Mouse (Mus musculus): Measurements from ENCODE around the gene Lrrc52.

The Lrrc52 gene

GRCm38 (mm10) chr1:167436186-167436975 is 30.2 kb downstream of the Lrrc52 start:
- DNase-seq (ENCODE audit: low spot score), result no peak

- no peak for DNase-seq (ENCODE audit: low spot score)
These were observed 31.6 kb downstream of the Lrrc52 start for GRCm38 (mm10) chr1:167434931-167435330.

- DNase-seq (ENCODE audit: low spot score), result no peak
These were observed 35.5 kb downstream of the Lrrc52 start for GRCm38 (mm10) chr1:167430976-167431676.

- no peak for DNase-seq (ENCODE audit: low spot score)
These were observed 39.9 kb downstream of the Lrrc52 start for GRCm38 (mm10) chr1:167426681-167427080.

GRCm38 (mm10) chr1:167425572-167425971 is 41.0 kb downstream of the Lrrc52 start:
- no peak for DNase-seq (ENCODE audit: low spot score)

- DNase-seq (ENCODE audit: low spot score), result no peak
These were observed 43.9 kb downstream of the Lrrc52 start for GRCm38 (mm10) chr1:167422501-167423240.

GRCm38 (mm10) chr1:167414846-167415245 is 51.7 kb downstream of the Lrrc52 start:
- DNase-seq (ENCODE audit: low spot score), result peak; percentile 73

GRCm38 (mm10) chr1:167411991-167412715 is 54.4 kb downstream of the Lrrc52 start:
- DNase-seq (ENCODE audit: low spot score), result no peak

- no peak for DNase-seq (ENCODE audit: low spot score)
These were observed 57.0 kb downstream of the Lrrc52 start for GRCm38 (mm10) chr1:167409601-167410000.

GRCm38 (mm10) chr1:167405237-167405636 is 61.3 kb downstream of the Lrrc52 start:
- DNase-seq (ENCODE audit: low spot score), result no peak
